Mouse (Mus musculus) embryonic facial prominence, embryonic 14.5 days (tissue): ENCODE measurements around the gene Cadps. TPM values are rescaled to one million over a fixed set of nuclear protein-coding genes. Genes with fewer than 3 reads are reported as not detected.

ENCODE experiments used
- ATAC-seq: fragments of 200-750 bp; cut with Nextera tagmentation; 2 replicates; pipeline ENCODE4 v1.8.0; 2017; ENCODE audit warnings: low read depth, moderate number of reproducible peaks, moderate TSS enrichment
- DNase-seq: peaks from one replicate; pipeline ENCODE4 v3.0.0-alpha.2; 2015; ENCODE audit warnings: low spot score
- H3K27ac ChIP-seq: fragments of 300-500 bp; sonication (generic); replicated peaks from 2 replicates; pipeline ENCODE4 v1.5.1; 2014; ENCODE audit warnings: low read depth, mild to moderate bottlenecking, low read length, moderate library complexity
- H3K27me3 ChIP-seq: fragments of 300-500 bp; sonication (generic); replicated peaks from 2 replicates; pipeline ENCODE4 v1.6.1; 2014; ENCODE audit warnings: low read length; ENCODE audit not compliant: control insufficient read depth, insufficient read depth
- H3K36me3 ChIP-seq: fragments of 300-500 bp; sonication (generic); 2 replicates; pipeline ENCODE4 v1.6.1; 2014; ENCODE audit warnings: low read length, mixed read lengths; ENCODE audit not compliant: control insufficient read depth, insufficient read depth
- H3K4me1 ChIP-seq: fragments of 300-500 bp; sonication (generic); 2 replicates; pipeline ENCODE4 v1.6.1; 2014; ENCODE audit warnings: antibody characterized with exemption, low read length; ENCODE audit not compliant: control insufficient read depth, insufficient read depth
- H3K4me2 ChIP-seq: fragments of 300-500 bp; sonication (generic); 2 replicates; pipeline ENCODE4 v1.6.1; 2014; ENCODE audit warnings: low read depth, mild to moderate bottlenecking, low read length, moderate library complexity, mixed read lengths
- H3K4me3 ChIP-seq: fragments of 300-500 bp; sonication (generic); 2 replicates; pipeline ENCODE4 v1.5.1; 2014; ENCODE audit warnings: low read depth, mild to moderate bottlenecking, low read length
- H3K9ac ChIP-seq: fragments of 300-500 bp; sonication (generic); 2 replicates; pipeline ENCODE4 v1.6.1; 2014; ENCODE audit warnings: low read depth, mild to moderate bottlenecking, low read length, moderate library complexity, mixed read lengths
- H3K9me3 ChIP-seq: fragments of 300-500 bp; sonication (generic); 2 replicates; pipeline ENCODE4 v1.6.1; 2016; ENCODE audit warnings: low read length; ENCODE audit not compliant: control insufficient read depth
- WGBS: fragments of 180-500 bp; shearing (Covaris S2); extraction: QIAGEN DNeasy Blood & Tissue Kit; methylation state at CpG from one replicate; pipeline ENCODE4 v1.1.7; 2014; 5-methylcytosine and 5-hydroxymethylcytosine counted together
- polyA plus RNA-seq: library from polyadenylated mRNA; unstranded; fragments of >200 nt; fragmentation: Nextera tagmentation; extraction: Ambion mirVana; gene quantifications from 2 replicates; pipeline ENCODE4 v1.2.1, GENCODE M21; 2014

Gene Cadps
- 3.6 and 5.0 TPM in 2 replicates for polyA plus RNA-seq

DNA sequence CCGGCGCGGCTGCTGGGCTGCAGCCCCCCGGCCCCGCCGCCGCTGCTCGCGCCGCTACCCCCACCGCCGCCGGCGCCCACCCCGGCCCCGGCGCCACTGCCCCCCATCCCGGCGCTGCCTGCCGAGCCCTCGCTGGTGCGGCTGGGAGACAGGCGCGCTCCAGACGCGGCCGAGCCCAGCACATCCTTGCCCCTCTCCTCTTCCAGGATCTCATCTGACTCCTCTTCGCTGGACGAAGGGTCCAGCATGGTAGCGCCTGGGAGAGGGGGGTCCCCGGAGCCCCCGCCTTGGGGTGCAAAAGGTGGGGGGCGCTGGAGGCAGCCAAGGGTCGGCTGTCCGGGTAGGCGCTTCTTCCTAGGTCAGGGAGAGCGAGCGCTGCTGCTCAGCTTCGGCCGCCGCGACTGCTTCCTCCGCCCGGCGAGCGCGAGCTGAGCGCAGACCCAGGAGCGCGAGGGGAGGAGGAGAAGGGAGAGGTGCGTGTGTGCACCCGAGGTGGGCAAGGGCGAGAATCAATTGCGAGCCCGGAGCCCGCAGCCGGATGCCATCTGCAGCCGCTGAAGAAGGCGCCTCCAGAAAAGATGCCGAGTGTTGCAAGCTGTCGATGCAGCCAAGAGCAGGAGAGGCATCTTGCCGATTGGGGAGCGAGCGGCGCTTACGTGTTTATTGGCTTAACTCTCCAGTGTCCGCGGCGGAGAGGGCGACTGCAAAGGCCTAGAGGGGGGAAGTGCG is at the start of gene Cadps:
Gene Cadps (minus strand): TSS at position 589 of the 729 bp plus-strand sequence.
- DNase-seq (peak; percentile 55), ATAC-seq (peak; percentile 38)
- Histone ChIP-seq H3K27ac (peak within 1 kb of the TSS; percentile 67), H3K9ac (peak within 1 kb of the TSS; percentile 61), H3K4me1 (peaks cover 10% of the 10 kb centered on the region), H3K9me3 (no peaks in the 10 kb centered on the region), H3K4me3 (peak within 1 kb of the TSS; percentile 51), H3K4me2 (peak within 1 kb of the TSS; percentile 91), H3K27me3 (peaks cover 33% of the 10 kb centered on the region), H3K36me3 (no peaks in the 10 kb centered on the region)
- under 1% methylated on average over 33 of the region's 71 CpGs for WGBS

DNA sequence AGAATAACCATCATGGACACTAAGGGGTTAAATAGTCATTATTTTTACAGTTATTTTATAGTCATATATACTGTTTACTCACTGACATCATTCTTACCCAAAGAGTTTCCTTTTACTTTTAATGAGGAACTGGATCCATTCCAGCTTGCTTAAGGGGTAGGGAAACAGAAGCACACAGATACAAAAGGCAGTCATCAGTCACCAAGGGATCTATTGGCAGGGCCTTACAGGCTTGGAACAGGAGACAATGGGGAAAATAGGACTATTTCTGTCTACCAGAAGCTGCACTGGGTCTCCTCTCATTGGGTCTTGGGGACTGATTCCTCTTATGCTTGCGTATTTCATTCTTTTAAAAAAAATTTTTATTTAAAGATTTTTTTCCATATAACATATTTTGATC is 46.7 kb upstream of the Cadps start:
- H3K27ac ChIP-seq = no peak overlapping the region
- ATAC-seq = no peak
- no peak overlapping the region for H3K4me2 ChIP-seq
- H3K4me3 ChIP-seq = no peak overlapping the region
- no peaks in the 10 kb centered on the region for H3K36me3 ChIP-seq
- no peak for DNase-seq
- WGBS = 88% methylated on average over 1 of the region's 1 CpGs
- H3K27me3 ChIP-seq = no peaks in the 10 kb centered on the region
- H3K9ac ChIP-seq = no peak overlapping the region
- H3K4me1 ChIP-seq = no peaks in the 10 kb centered on the region
- H3K9me3 ChIP-seq = no peaks in the 10 kb centered on the region

DNA sequence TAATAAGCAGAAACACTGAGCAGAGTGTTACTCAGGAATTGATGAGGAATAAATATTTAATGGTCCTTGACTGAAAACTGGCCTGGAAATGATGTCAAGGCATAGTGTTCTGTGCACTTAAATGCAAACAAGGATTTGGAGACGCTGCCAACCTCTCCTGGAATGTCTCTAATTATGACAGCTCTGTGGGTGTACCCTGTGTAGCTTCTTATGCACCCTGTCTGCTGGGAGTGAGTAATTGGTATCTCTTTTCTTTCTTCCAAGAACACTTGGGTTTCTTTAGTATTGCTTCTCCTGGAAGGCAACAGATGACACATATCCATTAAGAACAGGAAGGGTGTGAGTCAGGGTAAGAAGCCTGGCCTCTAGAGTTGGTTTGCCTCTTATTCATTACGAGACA is 42.4 kb upstream of the Cadps start:
- WGBS = 69% methylated on average over 2 of the region's 2 CpGs
- Histone ChIP-seq H3K27ac (no peak overlapping the region), H3K4me2 (no peak overlapping the region), H3K4me3 (no peak overlapping the region), H3K4me1 (no peaks in the 10 kb centered on the region), H3K36me3 (no peaks in the 10 kb centered on the region), H3K27me3 (no peaks in the 10 kb centered on the region), H3K9me3 (no peaks in the 10 kb centered on the region), H3K9ac (no peak overlapping the region)
- DNase-seq (no peak), ATAC-seq (no peak)

DNA sequence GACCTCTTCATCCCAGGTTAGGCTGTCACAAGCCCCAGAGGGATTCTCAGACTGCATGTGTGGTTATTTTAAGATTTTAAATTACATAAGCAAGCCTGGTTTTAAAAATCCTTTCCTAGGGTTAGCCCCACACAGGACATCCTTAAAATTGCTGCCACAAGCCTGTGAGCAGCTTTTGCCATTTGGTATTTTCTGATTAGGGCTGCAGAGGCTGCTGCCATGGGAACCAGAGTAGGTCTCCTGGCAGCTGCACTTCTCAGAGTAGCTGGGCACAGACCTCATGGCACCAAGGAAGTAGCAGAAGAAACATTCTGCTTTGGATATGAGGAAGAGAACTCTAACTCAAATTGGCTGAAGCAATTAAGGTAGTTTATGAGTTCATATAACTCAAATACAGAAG is 21.0 kb upstream of the Cadps start:
- no peaks in the 10 kb centered on the region for H3K4me1 ChIP-seq
- H3K9me3 ChIP-seq = no peaks in the 10 kb centered on the region
- ATAC-seq = no peak
- no peak overlapping the region for H3K4me3 ChIP-seq
- no peaks in the 10 kb centered on the region for H3K36me3 ChIP-seq
- DNase-seq = no peak
- H3K9ac ChIP-seq = no peak overlapping the region
- H3K4me2 ChIP-seq = no peak overlapping the region
- no peak overlapping the region for H3K27ac ChIP-seq
- H3K27me3 ChIP-seq = no peaks in the 10 kb centered on the region

DNA sequence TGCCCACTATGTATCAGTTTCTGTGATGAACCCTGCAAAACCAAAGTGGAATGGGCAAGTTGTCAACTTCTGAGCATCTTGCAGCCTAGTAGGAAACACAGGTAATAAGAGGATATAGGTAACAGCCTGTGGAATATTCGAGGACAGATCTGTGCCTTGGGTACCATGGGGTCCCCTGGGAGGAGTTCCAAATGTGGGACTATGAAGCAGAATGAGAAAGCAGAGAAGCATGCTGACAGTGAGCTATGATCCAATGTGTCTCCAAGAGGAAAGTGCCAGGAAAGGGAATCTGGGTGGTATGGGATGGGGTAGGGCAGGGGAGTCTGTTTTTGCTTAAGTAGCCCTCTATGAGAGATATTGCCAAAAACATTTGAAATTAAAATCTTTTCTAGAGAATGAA is 16.6 kb upstream of the Cadps start:
- no peak overlapping the region for H3K27ac ChIP-seq
- 67% methylated on average over 1 of the region's 1 CpGs for WGBS
- H3K9ac ChIP-seq = no peak overlapping the region
- no peak overlapping the region for H3K4me3 ChIP-seq
- no peaks in the 10 kb centered on the region for H3K36me3 ChIP-seq
- H3K9me3 ChIP-seq = no peaks in the 10 kb centered on the region
- H3K4me1 ChIP-seq = no peaks in the 10 kb centered on the region
- no peaks in the 10 kb centered on the region for H3K27me3 ChIP-seq
- no peak overlapping the region for H3K4me2 ChIP-seq
- ATAC-seq = no peak
- no peak for DNase-seq

DNA sequence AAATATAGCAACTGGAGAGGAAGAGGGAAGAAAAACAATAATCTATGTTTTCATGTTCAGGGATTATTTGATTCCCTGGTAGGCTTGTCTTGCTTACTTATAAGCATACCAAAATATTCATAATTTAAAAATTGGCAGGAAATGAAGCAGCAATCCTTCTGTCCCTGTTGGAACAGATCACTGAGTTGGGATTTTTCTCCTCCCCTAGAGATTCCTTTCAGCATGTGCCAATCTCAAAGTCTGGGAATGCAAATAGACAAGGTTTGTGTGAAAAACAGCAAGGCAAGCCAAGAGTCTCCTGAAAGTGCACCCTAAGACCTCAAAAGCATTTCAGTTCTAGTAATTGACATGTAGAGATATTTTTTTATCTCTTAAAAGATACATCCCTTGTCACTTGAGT is 16.1 kb upstream of the Cadps start:
- H3K4me2 ChIP-seq = no peak overlapping the region
- ATAC-seq = no peak
- no peaks in the 10 kb centered on the region for H3K36me3 ChIP-seq
- no peaks in the 10 kb centered on the region for H3K4me1 ChIP-seq
- no peak overlapping the region for H3K4me3 ChIP-seq
- no peak for DNase-seq
- H3K9me3 ChIP-seq = no peaks in the 10 kb centered on the region
- no peak overlapping the region for H3K27ac ChIP-seq
- H3K27me3 ChIP-seq = no peaks in the 10 kb centered on the region
- H3K9ac ChIP-seq = no peak overlapping the region

DNA sequence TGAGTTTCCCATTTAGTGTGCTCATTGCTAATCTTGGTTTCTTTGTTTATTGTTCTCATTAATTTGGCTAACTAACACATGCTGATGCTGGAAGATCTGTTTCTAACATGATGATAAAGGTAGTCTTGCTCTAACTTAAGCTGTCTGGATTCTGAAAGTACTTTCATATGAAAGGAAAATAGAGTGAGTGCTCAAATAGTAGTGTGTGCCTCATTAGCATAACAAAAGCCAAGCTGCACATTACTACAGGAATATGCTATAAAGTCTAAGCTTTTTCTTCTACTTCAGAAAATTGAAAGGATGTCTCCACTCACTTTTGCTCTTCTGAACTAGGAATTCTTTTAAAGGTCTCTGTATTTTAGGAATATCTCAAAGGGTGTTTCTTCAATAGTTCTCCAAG is 15.4 kb upstream of the Cadps start:
- H3K4me3 ChIP-seq = no peak overlapping the region
- no peaks in the 10 kb centered on the region for H3K36me3 ChIP-seq
- no peak overlapping the region for H3K9ac ChIP-seq
- no peak for DNase-seq
- ATAC-seq = no peak
- H3K4me2 ChIP-seq = no peak overlapping the region
- no peak overlapping the region for H3K27ac ChIP-seq
- H3K4me1 ChIP-seq = no peaks in the 10 kb centered on the region
- H3K9me3 ChIP-seq = no peaks in the 10 kb centered on the region
- H3K27me3 ChIP-seq = no peaks in the 10 kb centered on the region

DNA sequence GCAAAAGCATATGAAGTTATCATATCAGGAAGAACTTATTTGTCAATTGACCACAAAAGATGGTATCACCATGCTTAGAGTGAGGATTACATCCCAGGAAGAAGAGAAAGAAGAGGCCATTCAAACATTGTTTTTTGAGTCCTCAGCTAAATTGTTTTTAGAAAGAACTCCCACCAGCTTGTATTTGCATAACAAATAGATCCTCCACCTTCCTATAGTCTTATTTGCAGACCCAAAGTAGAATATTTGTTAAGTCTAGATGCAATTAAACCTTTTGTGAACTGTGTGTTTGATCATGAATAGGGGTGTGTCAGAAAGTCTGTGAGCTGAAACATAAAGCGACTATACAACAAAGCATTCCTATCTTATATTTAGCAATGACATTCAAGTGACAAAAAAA is 15.0 kb upstream of the Cadps start:
- DNase-seq = no peak
- no peak overlapping the region for H3K4me3 ChIP-seq
- no peak overlapping the region for H3K4me2 ChIP-seq
- H3K9me3 ChIP-seq = no peaks in the 10 kb centered on the region
- no peaks in the 10 kb centered on the region for H3K36me3 ChIP-seq
- no peak overlapping the region for H3K27ac ChIP-seq
- 42% methylated on average over 1 of the region's 1 CpGs for WGBS
- no peak for ATAC-seq
- H3K4me1 ChIP-seq = no peaks in the 10 kb centered on the region
- no peak overlapping the region for H3K9ac ChIP-seq
- no peaks in the 10 kb centered on the region for H3K27me3 ChIP-seq

DNA sequence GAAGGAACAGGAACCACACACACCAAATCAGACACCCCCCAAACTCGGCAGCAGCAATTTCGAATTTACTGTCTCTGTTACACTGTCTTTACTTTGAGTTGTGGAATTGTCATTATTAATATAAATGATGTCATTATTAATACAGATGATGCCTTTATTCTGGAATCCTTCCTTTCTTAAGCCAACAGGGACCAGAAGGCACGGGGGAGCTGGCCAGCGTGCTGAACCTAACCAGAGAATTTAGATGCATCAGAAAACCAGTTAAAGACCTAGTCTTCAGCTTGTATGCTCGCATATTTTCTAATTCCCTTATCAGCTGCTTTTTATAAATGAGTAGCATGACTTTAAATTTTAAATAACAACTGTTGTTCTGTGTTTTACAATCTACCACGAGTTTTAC is 902 bp upstream of the Cadps start:
- no peak overlapping the region for H3K9ac ChIP-seq
- no peaks in the 10 kb centered on the region for H3K36me3 ChIP-seq
- WGBS = 11% methylated on average over 6 of the region's 6 CpGs
- DNase-seq = peak; percentile 71
- H3K4me3 ChIP-seq = no peak overlapping the region
- H3K27me3 ChIP-seq = peaks cover 33% of the 10 kb centered on the region
- H3K27ac ChIP-seq = no peak overlapping the region
- no peaks in the 10 kb centered on the region for H3K9me3 ChIP-seq
- no peak for ATAC-seq
- no peak overlapping the region for H3K4me2 ChIP-seq
- peaks cover 10% of the 10 kb centered on the region for H3K4me1 ChIP-seq
